Mouse (Mus musculus): ENCODE results near the gene Slc35b2. TPM values are rescaled to one million over a fixed set of nuclear protein-coding genes. Genes with fewer than 3 reads are reported as not detected.

The Slc35b2 gene
- polyA plus RNA-seq, 1 experiment = 22.7 TPM

DNA sequence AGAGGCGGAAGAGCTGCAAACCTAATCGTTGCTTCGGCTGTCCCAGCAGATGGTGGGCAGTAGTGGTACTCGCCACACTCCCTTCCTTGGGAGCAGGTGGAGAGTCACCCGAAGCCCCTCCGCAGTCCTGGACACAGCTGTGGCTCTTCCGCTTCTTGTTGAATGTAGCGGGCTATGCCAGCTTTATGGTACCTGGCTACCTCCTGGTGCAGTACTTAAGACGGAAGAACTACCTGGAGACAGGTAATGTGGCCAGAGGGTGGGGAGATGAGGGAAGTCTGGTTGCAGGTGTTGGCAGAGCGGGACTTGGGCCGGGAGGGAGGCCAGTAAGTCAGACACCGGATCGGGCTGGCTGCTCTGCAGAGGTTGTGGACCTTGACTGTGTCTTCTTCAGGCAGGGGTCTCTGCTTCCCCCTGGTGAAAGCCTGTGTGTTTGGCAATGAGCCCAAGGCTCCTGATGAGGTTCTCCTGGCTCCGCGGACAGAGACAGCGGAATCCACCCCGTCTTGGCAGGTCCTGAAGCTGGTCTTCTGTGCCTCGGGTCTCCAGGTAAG, 934 bp downstream of the Slc35b2 start:
- Histone ChIP-seq H3K4me1 (ENCODE audit: control insufficient read depth, insufficient read depth, low read length) (no peaks in the 10 kb centered on the region; the same call in 1 of the 2 replicates), H3K27ac (ENCODE audit: control insufficient read depth, insufficient read depth, low read depth, low read length, poor library complexity) (peak overlapping the region; percentile 78), H3K4me3 (replicated peaks; ENCODE audit: control insufficient read depth, low read depth, low read length) (peak overlapping the region; percentile 85)
- WGBS = 21% methylated on average over 18 of the region's 18 CpGs
- TF ChIP-seq CTCF (IDR thresholded peaks at IDR 0.05; ENCODE audit: control insufficient read depth, insufficient read depth, low read length) = no peak
- no peak for TF ChIP-seq POLR2A (IDR thresholded peaks at IDR 0.05; ENCODE audit: borderline replicate concordance, control insufficient read depth, low read depth, low read length)

DNA sequence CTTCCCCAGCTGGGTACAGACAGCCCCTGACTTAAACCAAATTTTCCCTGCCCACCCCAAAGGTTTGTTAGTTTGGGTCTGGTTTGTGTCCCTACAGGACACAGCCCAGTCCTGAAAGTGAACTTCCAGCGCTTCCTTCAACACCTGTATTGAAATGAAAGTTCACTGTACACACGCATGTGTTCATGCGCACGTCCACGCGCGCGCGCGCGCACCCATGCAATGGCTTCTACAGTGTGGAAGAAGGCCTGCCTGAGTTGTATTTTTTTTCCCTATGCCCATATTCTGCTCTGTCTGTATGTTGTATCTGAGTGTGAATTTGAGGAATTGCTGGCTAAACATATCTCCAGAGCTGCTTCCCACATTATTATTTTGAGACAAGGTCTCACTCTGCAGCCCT, 1.4 kb downstream of the Slc35b2 start:
- TF ChIP-seq CTCF (IDR thresholded peaks at IDR 0.05; ENCODE audit: control insufficient read depth, insufficient read depth, low read length) (no peak), POLR2A (IDR thresholded peaks at IDR 0.05; ENCODE audit: borderline replicate concordance, control insufficient read depth, low read depth, low read length) (no peak)
- H3K4me3 ChIP-seq (replicated peaks; ENCODE audit: control insufficient read depth, low read depth, low read length) = no peak overlapping the region
- no peaks in the 10 kb centered on the region; the same call in 1 of the 2 replicates for H3K4me1 ChIP-seq (ENCODE audit: control insufficient read depth, insufficient read depth, low read length)
- 94% methylated on average over 11 of the region's 11 CpGs for WGBS
- H3K27ac ChIP-seq (ENCODE audit: control insufficient read depth, insufficient read depth, low read depth, low read length, poor library complexity) = no peak overlapping the region

DNA sequence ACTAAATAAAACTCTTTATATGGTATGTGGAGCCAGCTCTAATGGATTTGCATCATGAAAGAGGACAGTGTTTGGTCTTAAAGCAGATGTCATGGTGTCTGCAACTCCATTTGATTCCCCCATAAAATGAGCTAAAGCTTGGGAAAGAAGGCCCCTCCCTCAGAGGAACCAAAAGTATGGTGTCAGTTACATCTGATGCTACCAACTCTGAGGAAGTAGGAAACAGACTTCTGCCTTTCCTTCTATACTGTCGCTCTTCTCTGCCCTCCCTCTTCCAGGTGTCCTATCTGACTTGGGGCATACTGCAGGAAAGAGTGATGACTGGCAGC, 2.3 kb downstream of the Slc35b2 start:
- TF ChIP-seq CTCF (IDR thresholded peaks at IDR 0.05; ENCODE audit: control insufficient read depth, insufficient read depth, low read length) = no peak
- no peak for TF ChIP-seq POLR2A (IDR thresholded peaks at IDR 0.05; ENCODE audit: borderline replicate concordance, control insufficient read depth, low read depth, low read length)
- no peak overlapping the region for H3K4me3 ChIP-seq (replicated peaks; ENCODE audit: control insufficient read depth, low read depth, low read length)
- no peak overlapping the region for H3K27ac ChIP-seq (ENCODE audit: control insufficient read depth, insufficient read depth, low read depth, low read length, poor library complexity)
- WGBS = 31% methylated on average over 1 of the region's 1 CpGs
- H3K4me1 ChIP-seq (ENCODE audit: control insufficient read depth, insufficient read depth, low read length) = no peaks in the 10 kb centered on the region; the same call in 1 of the 2 replicates

DNA sequence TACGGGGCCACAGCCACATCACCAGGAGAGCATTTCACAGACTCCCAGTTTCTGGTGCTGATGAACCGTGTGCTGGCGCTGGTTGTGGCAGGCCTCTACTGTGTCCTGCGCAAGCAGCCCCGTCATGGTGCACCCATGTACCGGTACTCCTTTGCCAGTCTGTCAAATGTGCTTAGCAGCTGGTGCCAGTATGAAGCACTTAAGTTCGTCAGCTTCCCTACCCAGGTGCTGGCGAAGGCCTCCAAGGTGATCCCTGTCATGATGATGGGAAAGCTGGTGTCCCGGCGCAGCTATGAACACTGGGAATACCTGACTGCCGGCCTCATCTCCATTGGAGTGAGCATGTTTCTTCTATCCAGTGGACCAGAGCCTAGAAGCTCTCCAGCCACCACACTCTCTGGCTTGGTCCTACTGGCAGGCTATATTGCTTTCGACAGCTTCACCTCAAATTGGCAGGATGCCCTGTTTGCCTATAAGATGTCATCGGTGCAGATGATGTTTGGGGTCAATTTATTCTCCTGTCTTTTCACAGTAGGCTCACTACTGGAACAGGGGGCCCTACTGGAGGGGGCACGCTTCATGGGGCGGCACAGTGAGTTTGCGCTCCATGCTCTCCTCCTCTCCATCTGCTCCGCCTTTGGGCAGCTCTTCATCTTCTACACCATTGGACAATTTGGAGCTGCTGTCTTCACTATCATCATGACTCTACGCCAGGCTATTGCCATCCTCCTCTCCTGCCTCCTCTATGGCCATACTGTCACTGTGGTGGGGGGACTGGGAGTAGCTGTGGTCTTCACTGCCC, 2.9 kb downstream of the Slc35b2 start:
- TF ChIP-seq POLR2A (IDR thresholded peaks at IDR 0.05; ENCODE audit: borderline replicate concordance, control insufficient read depth, low read depth, low read length) (no peak), CTCF (IDR thresholded peaks at IDR 0.05; ENCODE audit: control insufficient read depth, insufficient read depth, low read length) (no peak)
- H3K27ac ChIP-seq (ENCODE audit: control insufficient read depth, insufficient read depth, low read depth, low read length, poor library complexity) = no peak overlapping the region
- no peaks in the 10 kb centered on the region; the same call in 1 of the 2 replicates for H3K4me1 ChIP-seq (ENCODE audit: control insufficient read depth, insufficient read depth, low read length)
- 70% methylated on average over 18 of the region's 18 CpGs for WGBS
- no peak overlapping the region for H3K4me3 ChIP-seq (replicated peaks; ENCODE audit: control insufficient read depth, low read depth, low read length)

DNA sequence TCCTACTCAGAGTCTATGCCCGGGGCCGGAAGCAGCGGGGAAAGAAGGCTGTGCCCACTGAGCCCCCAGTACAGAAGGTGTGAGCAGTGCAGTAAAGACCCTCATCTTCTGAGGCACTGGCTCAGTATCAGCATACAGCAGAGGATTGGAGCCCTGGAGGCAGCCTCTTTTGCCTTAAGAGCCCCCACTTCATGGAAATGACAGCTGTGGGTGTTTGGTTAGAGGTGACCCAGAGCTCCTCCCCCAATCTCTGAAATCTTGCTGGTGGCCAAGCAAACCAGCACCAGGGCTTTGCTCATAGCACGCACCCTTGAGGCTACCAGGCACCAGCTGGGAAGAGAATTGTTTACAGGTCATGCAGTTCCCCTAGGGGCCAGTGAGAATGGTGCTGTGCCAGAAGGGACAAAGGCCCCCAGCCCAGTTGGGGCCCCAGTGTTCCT, 3.5 kb downstream of the Slc35b2 start:
- H3K27ac ChIP-seq (ENCODE audit: control insufficient read depth, insufficient read depth, low read depth, low read length, poor library complexity) = no peak overlapping the region
- no peaks in the 10 kb centered on the region; the same call in 1 of the 2 replicates for H3K4me1 ChIP-seq (ENCODE audit: control insufficient read depth, insufficient read depth, low read length)
- WGBS = 61% methylated on average over 4 of the region's 4 CpGs
- no peak for TF ChIP-seq POLR2A (IDR thresholded peaks at IDR 0.05; ENCODE audit: borderline replicate concordance, control insufficient read depth, low read depth, low read length)
- no peak for TF ChIP-seq CTCF (IDR thresholded peaks at IDR 0.05; ENCODE audit: control insufficient read depth, insufficient read depth, low read length)
- H3K4me3 ChIP-seq (replicated peaks; ENCODE audit: control insufficient read depth, low read depth, low read length) = no peak overlapping the region

DNA sequence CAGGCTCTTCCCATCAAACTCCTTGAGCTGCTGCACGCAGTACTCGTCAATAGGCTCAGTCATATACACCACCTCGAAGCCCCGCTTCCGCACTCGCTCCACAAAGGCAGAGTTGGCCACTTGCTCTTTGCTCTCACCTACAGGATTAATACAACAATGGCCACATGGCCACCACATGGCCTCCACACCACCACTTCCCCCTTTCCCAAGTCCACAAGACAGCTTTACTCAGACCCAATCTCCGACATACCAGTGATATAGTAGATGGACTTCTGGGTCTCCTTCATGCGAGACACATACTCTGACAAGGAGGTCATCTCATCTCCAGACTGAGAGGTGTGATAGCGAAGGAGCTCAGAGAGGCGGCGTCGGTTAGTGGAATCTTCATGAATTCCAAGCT, 5.3 kb downstream of the Slc35b2 start:
- TF ChIP-seq CTCF (IDR thresholded peaks at IDR 0.05; ENCODE audit: control insufficient read depth, insufficient read depth, low read length) (no peak), POLR2A (IDR thresholded peaks at IDR 0.05; ENCODE audit: borderline replicate concordance, control insufficient read depth, low read depth, low read length) (no peak)
- Histone ChIP-seq H3K4me1 (ENCODE audit: control insufficient read depth, insufficient read depth, low read length) (no peaks in the 10 kb centered on the region; the same call in 1 of the 2 replicates), H3K27ac (ENCODE audit: control insufficient read depth, insufficient read depth, low read depth, low read length, poor library complexity) (no peak overlapping the region), H3K4me3 (replicated peaks; ENCODE audit: control insufficient read depth, low read depth, low read length) (no peak overlapping the region)
- 86% methylated on average over 12 of the region's 12 CpGs for WGBS

DNA sequence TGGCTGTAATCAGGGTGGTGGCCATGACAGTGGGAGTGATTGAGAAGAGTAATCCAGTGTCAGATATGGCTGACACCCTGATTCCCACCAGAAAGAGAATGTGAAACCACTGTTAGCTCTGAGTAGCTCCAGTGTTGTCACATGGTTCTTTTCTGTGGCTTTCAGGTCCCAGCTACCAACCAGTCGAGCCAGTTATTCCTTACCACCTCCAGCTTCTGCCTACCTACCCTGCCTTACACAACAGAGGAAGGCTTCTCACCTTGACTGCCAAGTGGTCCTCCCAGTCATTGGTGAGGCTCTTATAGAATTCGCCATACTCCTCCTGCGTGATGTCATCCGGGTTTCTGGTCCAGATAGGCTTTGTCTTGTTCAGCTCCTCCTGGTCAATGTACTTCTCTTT, 6.3 kb downstream of the Slc35b2 start:
- no peak for TF ChIP-seq CTCF (IDR thresholded peaks at IDR 0.05; ENCODE audit: control insufficient read depth, insufficient read depth, low read length)
- TF ChIP-seq POLR2A (IDR thresholded peaks at IDR 0.05; ENCODE audit: borderline replicate concordance, control insufficient read depth, low read depth, low read length) = no peak
- no peaks in the 10 kb centered on the region; the same call in 1 of the 2 replicates for H3K4me1 ChIP-seq (ENCODE audit: control insufficient read depth, insufficient read depth, low read length)
- no peak overlapping the region for H3K4me3 ChIP-seq (replicated peaks; ENCODE audit: control insufficient read depth, low read depth, low read length)
- WGBS = 70% methylated on average over 4 of the region's 4 CpGs
- no peak overlapping the region for H3K27ac ChIP-seq (ENCODE audit: control insufficient read depth, insufficient read depth, low read depth, low read length, poor library complexity)
